Mouse (Mus musculus) neural tube, embryonic 14.5 days (tissue): Measurements from ENCODE around the gene Haao. TPM values are rescaled to one million over a fixed set of nuclear protein-coding genes. Genes with fewer than 3 reads are reported as not detected.

Source experiments
- ATAC-seq: fragments of 200-750 bp; cut with Nextera tagmentation; 2 replicates; pipeline ENCODE4 v1.8.0; 2017; ENCODE audit warnings: low read depth, mild to moderate bottlenecking, moderate TSS enrichment, moderate library complexity
- H3K27ac ChIP-seq: fragments of 300-500 bp; sonication (generic); 2 replicates; pipeline ENCODE4 v1.5.1; 2014; ENCODE audit warnings: low read depth, mild to moderate bottlenecking, control low read depth, low read length, moderate library complexity, mixed read lengths
- H3K27me3 ChIP-seq: fragments of 300-500 bp; sonication (generic); 2 replicates; pipeline ENCODE4 v1.6.1; 2014; ENCODE audit warnings: low read length; ENCODE audit not compliant: control insufficient read depth, insufficient read depth
- H3K36me3 ChIP-seq: fragments of 300-500 bp; sonication (generic); 2 replicates; pipeline ENCODE4 v1.6.1; 2014; ENCODE audit warnings: low read length, mixed read lengths; ENCODE audit not compliant: control insufficient read depth, insufficient read depth
- H3K4me1 ChIP-seq: fragments of 300-500 bp; sonication (generic); 2 replicates; pipeline ENCODE4 v1.6.1; 2014; ENCODE audit warnings: low read length; ENCODE audit not compliant: control insufficient read depth, insufficient read depth
- H3K4me2 ChIP-seq: fragments of 300-500 bp; sonication (generic); 2 replicates; pipeline ENCODE4 v1.6.1; 2014; ENCODE audit warnings: mild to moderate bottlenecking, low read depth, low read length, control low read depth
- H3K4me3 ChIP-seq: fragments of 300-500 bp; sonication (generic); 2 replicates; pipeline ENCODE4 v1.5.1; 2014; ENCODE audit warnings: low read depth, low read length, control low read depth, mixed read lengths
- H3K9ac ChIP-seq: fragments of 300-500 bp; sonication (generic); replicated peaks from 2 replicates; pipeline ENCODE4 v1.6.1; 2014; ENCODE audit warnings: low read depth, mild to moderate bottlenecking, control low read depth, low read length, mixed read lengths
- H3K9me3 ChIP-seq: fragments of 300-500 bp; sonication (generic); 2 replicates; pipeline ENCODE4 v1.6.1; 2016; ENCODE audit warnings: low read length; ENCODE audit not compliant: control insufficient read depth
- WGBS: fragments of 180-500 bp; shearing (Covaris S2); extraction: QIAGEN DNeasy Blood & Tissue Kit; methylation state at CpG from one replicate; pipeline ENCODE4 v1.1.7; 2014; 5-methylcytosine and 5-hydroxymethylcytosine counted together
- polyA plus RNA-seq: library from polyadenylated mRNA; unstranded; fragments of >200 nt; fragmentation: Nextera tagmentation; extraction: Ambion mirVana; gene quantifications from 2 replicates; pipeline ENCODE4 v1.2.1, GENCODE M21; 2014

Haao gene
- polyA plus RNA-seq, 1 experiment from 2014 or later: 0.16 TPM

DNA sequence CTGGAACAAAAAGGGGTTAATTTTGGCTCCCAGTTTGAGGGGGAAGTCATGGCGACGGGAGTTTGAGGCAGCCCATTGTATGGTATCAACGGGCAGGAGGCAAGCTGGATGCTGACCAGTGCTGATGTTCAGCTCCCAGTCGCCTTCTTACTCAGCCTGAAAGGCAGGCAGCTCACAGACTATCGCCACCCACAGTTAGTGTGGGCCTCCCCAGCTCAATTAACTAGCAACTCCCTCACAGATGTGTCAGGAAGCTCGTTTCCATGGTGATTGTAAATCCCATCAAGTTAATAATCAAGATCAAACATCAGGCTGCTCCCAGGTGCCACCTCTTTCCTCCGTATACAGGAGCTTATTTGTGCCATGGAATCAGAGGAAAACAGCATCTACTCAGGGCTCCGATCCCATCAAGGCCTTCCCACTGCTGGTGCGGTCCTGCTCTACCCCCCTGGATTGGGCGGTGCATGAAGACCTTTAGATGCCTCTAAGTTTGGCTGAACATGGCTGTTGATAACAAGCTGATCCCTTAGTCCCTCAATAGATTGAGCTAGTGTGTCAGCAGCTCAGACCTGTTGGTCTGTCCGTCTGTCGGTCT lies 1.4 kb upstream of the Haao start:
- H3K4me3 ChIP-seq: no peak overlapping the region
- H3K9ac ChIP-seq: no peak overlapping the region
- no peaks in the 10 kb centered on the region for H3K27me3 ChIP-seq
- no peak for ATAC-seq
- no peaks in the 10 kb centered on the region for H3K36me3 ChIP-seq
- no peak overlapping the region for H3K4me2 ChIP-seq
- 53% methylated on average over 12 of the region's 12 CpGs for WGBS
- H3K9me3 ChIP-seq: no peaks in the 10 kb centered on the region
- 0 out of 2 replicates have a peak, but pooled peaks cover 3% of the 10 kb centered on the region for H3K4me1 ChIP-seq
- no peak overlapping the region for H3K27ac ChIP-seq

DNA sequence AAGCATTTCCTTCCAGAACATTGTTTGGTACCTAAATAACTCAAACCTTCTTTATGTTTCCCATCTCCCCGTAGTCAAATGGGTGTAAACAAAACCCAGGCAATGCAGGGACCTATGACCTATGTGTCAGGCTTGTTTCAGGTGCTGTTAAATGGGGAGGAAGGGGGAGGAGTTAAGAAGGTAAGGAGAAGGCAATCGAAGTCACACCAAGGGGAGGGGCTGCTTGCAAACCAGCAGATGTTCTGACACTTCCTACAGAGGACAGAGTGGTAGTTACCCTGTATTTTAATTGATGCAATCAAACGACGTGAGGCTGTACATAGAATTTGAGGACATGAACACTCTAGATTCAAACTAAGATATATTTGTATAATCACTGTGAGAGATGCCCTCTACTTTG lies 719 bp upstream of the Haao start:
- Histone ChIP-seq H3K4me3 (no peak overlapping the region), H3K27me3 (no peaks in the 10 kb centered on the region), H3K4me2 (no peak overlapping the region), H3K36me3 (no peaks in the 10 kb centered on the region), H3K27ac (no peak overlapping the region), H3K9me3 (no peaks in the 10 kb centered on the region), H3K9ac (no peak overlapping the region), H3K4me1 (0 out of 2 replicates have a peak, but pooled peaks cover 3% of the 10 kb centered on the region)
- ATAC-seq: no peak
- WGBS: 60% methylated on average over 4 of the region's 4 CpGs

DNA sequence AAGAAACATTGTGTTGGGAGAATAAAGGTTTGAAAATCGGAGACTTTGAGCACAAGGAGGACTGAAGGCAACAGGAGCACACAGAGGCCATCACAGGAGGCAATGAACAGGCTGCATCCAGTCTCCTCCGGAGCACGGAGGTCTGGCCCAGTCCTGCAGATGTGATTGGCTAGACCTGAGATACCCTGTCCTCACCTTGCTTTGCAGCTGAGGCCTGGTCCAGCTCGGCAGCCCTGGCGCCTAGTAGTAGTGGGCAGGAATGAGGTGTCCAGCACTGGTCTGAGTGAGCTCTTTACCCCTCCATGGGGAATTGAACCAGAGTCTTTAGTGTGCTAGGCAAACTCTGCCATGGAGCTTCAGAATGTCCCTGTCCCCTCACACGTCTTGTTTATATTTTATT lies 663 bp downstream of the Haao start:
- H3K4me1 ChIP-seq: 0 out of 2 replicates have a peak, but pooled peaks cover 3% of the 10 kb centered on the region
- 87% methylated on average over 6 of the region's 6 CpGs for WGBS
- no peak overlapping the region for H3K27ac ChIP-seq
- ATAC-seq: no peak
- H3K4me2 ChIP-seq: no peak overlapping the region
- H3K9ac ChIP-seq: no peak overlapping the region
- H3K27me3 ChIP-seq: no peaks in the 10 kb centered on the region
- no peaks in the 10 kb centered on the region for H3K9me3 ChIP-seq
- no peaks in the 10 kb centered on the region for H3K36me3 ChIP-seq
- no peak overlapping the region for H3K4me3 ChIP-seq

DNA sequence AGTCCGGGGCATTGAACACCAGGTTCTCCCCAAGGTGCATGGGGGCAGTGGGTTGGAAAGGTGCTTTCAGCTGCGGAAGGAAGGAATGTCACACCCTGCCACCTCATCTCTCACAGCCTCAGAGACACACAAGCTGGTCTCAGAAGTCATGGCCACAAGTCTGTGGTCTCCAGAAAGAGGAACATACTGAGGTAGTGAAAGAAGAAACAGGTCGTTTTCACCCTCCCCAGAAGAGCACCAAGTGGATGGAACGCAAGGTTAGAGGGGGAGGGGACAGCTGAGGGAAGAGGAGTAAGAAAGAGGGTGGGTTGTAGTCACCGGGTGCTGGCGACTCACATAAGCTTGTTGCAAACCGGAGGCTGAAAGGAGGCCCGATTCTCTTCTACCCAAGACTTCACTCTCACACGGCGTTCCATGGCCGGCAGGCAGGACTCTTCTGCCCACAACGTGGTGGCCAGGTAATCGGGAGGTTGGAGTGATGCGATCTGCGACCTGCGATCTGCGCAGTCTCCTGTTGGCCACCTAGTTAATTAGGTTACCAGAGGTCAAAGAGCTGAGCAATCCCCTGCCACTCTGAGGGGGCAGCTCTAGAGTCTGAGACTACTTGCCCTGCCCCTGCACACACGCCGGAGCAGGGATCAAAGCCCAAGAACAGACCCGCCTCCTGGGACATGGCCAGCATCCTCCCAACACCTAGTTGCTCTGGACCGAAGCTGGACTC lies 1.3 kb downstream of the Haao start:
- Histone ChIP-seq H3K9ac (no peak overlapping the region), H3K27ac (no peak overlapping the region), H3K4me1 (0 out of 2 replicates have a peak, but pooled peaks cover 3% of the 10 kb centered on the region), H3K4me2 (no peak overlapping the region), H3K4me3 (no peak overlapping the region), H3K36me3 (no peaks in the 10 kb centered on the region), H3K27me3 (no peaks in the 10 kb centered on the region), H3K9me3 (no peaks in the 10 kb centered on the region)
- 85% methylated on average over 21 of the region's 21 CpGs for WGBS
- ATAC-seq: no peak

DNA sequence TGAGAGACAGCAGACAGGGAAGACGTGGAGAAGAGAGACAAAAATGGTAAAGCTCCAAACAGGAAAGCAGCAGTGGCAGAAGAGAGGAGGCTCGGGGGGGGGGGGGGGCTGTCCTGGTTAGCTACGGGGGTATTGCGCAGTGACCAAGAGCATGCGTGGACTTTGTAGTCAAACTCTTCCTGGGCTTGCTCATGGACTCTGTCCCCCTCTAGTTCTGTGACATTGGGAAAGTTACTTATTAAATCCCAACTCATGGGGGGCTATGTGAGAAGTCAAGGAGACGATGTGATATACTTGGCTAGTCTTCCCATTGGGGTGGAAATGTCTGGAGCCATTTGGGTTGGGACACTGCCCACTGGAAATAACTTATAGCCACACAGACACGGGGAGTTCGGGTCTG lies 2.2 kb downstream of the Haao start:
- Histone ChIP-seq H3K4me1 (0 out of 2 replicates have a peak, but pooled peaks cover 3% of the 10 kb centered on the region), H3K27me3 (no peaks in the 10 kb centered on the region), H3K9me3 (no peaks in the 10 kb centered on the region), H3K36me3 (no peaks in the 10 kb centered on the region), H3K4me2 (no peak overlapping the region), H3K9ac (no peak overlapping the region), H3K4me3 (no peak overlapping the region), H3K27ac (no peak overlapping the region)
- 86% methylated on average over 8 of the region's 8 CpGs for WGBS
- no peak for ATAC-seq

DNA sequence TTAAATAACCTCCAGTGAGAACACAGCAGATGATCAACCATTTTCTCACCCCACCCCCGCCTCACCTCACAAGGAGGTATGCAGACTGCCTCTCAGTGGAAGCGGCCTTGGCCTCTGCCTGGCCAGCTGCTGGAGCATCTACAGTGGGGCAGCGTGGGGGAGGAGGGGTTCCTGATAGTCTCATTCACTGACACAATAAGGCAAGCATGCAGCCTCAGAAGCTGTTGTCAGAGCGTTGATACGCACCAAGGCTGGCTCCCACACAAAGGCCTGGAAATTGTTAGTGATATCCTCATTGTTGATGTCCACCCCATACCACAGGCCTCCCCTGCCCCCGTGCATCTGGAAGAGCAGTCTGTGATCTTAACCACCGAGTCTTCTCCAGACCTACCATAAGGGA lies 4.0 kb downstream of the Haao start:
- Histone ChIP-seq H3K4me1 (no peaks in the 10 kb centered on the region), H3K4me2 (no peak overlapping the region), H3K4me3 (no peak overlapping the region), H3K9me3 (no peaks in the 10 kb centered on the region), H3K9ac (no peak overlapping the region), H3K27ac (no peak overlapping the region), H3K27me3 (no peaks in the 10 kb centered on the region), H3K36me3 (no peaks in the 10 kb centered on the region)
- WGBS: 65% methylated on average over 7 of the region's 7 CpGs
- ATAC-seq: no peak

DNA sequence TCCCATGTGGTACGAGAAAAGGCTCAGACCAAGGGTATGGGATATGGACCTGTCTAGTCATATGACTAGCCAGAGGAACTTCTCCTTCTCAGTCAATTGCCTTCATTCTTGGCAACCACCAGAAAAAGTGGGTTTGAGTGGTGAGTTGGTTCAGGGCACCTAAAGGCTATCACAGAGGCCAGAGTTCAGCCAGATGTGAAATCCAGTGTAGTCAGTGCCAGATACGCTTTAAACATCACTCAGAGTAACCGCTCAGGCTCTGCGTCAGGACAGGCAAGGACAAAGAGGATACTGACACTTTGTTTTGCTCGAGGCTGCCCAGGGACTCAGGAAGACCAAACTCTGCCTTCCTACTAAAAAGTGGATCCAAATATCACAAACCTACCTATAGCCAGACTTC lies 6.8 kb downstream of the Haao start:
- H3K9ac ChIP-seq: no peak overlapping the region
- no peak overlapping the region for H3K4me3 ChIP-seq
- H3K4me2 ChIP-seq: no peak overlapping the region
- H3K27ac ChIP-seq: no peak overlapping the region
- no peaks in the 10 kb centered on the region for H3K27me3 ChIP-seq
- 85% methylated on average over 5 of the region's 5 CpGs for WGBS
- no peak for ATAC-seq
- H3K9me3 ChIP-seq: no peaks in the 10 kb centered on the region
- no peaks in the 10 kb centered on the region for H3K4me1 ChIP-seq
- no peaks in the 10 kb centered on the region for H3K36me3 ChIP-seq

DNA sequence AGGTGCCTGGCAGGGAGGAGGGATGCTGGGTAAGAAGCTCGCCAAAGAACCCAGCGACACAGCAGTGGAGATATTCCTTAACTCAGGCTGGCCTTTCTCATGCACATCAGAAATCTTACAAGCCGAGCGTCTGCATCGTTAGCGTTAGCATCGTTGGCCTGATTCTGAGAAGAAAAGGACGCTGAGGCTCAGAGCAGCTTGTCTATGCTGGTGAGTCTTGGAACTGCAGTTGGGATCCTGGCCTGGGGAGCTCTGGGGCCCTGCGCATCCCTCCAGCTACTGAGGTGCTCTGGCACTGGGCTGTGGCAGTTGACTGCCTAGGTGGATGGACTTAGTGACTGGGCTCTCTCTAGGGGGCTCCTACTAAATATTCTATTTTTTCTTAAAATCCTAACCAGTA lies 8.6 kb downstream of the Haao start:
- Histone ChIP-seq H3K27ac (no peak overlapping the region), H3K4me2 (no peak overlapping the region), H3K9ac (no peak overlapping the region), H3K27me3 (no peaks in the 10 kb centered on the region), H3K4me3 (no peak overlapping the region), H3K9me3 (no peaks in the 10 kb centered on the region), H3K4me1 (no peaks in the 10 kb centered on the region), H3K36me3 (no peaks in the 10 kb centered on the region)
- WGBS: 57% methylated on average over 9 of the region's 9 CpGs
- no peak for ATAC-seq

DNA sequence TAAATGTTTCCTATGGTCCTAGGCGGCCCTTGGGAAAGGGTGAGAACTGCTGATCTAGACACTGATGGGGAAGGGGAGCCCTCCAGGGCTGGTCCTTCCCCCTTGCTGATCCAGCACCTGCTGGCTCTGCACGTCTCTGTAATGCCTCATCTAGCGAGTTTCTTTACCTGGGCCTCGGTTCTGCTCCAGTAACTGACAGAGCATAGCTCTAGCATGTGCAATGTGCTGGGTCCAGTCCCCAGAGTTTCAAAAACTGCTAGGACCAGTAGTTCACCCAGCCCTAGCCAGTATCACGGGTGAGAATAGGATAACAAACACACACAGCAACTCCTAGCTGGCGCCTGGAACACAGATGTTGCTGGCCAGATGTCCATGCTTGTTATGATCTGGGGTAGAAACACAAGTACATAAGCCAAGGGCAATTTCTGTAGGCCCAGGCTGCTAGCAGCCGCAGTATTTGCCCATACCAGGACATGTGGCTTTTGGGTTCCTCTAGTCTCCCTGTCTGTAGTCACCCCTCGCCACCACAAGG lies 10.0 kb downstream of the Haao start:
- WGBS: 67% methylated on average over 8 of the region's 8 CpGs
- Histone ChIP-seq H3K9ac (no peak overlapping the region), H3K27me3 (no peaks in the 10 kb centered on the region), H3K4me1 (no peaks in the 10 kb centered on the region), H3K36me3 (no peaks in the 10 kb centered on the region), H3K27ac (no peak overlapping the region), H3K9me3 (no peaks in the 10 kb centered on the region), H3K4me2 (no peak overlapping the region), H3K4me3 (no peak overlapping the region)
- no peak for ATAC-seq
